Mouse (Mus musculus): Measurements from ENCODE around the gene Fbxw10.

The Fbxw10 gene

DNA sequence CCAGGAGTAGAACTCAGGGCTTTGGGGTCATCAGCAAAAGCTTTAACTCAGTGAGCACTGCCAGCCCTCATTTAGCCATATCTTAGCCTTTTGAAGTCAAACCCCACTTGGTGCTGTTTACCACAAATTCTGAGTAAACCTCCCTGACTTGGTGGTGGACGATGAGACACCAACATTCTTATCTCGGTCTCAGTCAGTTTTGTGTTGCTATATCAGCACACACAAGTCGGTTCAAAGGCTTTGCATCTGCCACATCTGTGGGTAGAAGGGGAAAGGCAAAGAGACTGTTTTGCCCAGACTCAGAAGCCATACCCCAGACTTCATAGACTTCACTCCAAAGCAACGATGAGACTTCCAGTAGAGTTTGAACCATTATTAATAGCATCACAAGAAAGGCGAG lies 2.3 kb upstream of the Fbxw10 start:
- no peak for DNase-seq (ENCODE audit: low read depth)

DNA sequence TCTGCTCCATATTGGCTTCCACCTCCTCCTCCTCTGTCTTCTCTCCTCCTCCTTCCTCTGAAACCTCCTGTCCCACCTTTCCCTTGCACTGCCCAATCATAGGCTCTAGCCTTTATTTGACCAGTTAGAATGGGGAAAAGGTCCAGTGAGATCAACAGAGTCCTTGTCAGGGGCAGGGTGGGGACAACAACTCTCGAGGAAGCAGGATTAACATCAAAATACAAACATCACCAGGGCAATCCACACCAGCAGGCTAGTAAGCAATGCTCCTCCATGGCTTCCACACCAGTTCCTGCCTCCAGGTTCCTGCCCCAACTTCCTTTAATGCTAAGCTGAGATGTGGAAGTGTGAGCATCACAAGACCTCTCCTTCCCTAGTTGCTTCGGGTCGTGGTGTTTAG lies 1.1 kb upstream of the Fbxw10 start:
- no peak for DNase-seq (ENCODE audit: low read depth)

DNA sequence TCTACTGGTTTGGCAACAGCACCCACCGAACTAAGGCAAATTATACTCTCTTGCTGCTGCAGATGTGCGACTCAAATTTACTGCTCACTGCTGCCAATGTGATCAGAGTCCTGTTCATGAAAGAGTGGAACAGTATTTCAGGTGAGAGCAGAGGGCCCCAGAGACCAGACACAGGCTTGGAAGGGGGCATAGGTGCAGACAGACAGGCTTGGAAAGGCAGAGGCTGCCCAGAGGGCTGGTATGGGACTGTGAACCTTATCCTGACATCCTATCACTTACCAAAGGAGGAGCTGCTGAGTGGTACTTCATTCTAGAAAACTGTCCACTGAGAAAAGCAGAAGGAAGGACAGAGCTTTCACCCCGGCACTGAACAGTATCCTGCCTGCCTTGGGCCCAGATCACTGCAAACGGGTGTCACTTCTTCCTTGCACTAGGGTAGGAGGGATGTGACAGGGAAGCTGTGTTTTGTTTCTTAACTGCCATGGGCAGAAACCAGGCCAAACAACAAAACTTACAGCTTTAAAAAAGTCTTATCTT lies 854 bp downstream of the Fbxw10 start:
- peak; percentile 10 for DNase-seq (ENCODE audit: low read depth)

DNA sequence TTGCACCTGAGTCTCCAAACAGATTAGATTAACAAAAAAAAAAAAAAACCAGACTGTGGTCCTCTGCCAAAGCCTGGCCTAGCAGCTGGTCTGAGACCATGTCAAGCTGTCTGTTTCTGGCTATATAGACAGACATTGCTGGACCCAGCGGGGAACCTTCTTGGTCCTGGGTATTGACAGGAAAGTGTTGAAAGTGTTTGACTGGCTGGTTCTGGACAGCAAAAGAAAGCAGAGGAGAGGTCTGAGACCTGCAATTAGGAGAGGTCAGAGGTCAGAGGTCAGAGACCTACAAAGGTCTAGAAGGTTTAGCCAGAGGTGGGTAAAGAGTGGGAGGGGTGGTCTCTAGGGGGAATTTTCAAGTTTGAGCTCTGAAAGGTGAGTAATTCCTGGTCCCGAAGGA lies 1.4 kb downstream of the Fbxw10 start:
- DNase-seq (ENCODE audit: low read depth): no peak

DNA sequence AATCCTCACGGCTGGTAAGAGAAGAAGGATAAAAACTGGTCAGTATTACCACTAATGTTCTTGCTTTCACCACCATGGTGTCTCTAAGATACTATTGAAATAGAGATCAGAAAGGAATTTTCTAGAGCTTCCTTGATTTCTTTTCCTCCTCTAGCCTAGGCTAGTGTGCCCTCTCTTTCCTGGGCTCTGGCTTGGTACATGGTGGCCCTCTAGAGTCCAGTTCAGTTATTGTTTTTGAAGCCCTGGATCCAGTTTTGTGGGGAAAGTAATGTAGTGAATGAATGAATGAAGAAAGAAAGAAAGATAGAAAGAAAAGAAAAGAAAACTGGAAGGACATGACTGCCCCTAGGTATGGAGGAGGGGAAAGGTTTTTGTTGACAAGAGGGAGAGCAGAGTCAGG lies 4.3 kb downstream of the Fbxw10 start:
- no peak for DNase-seq (ENCODE audit: low read depth)

DNA sequence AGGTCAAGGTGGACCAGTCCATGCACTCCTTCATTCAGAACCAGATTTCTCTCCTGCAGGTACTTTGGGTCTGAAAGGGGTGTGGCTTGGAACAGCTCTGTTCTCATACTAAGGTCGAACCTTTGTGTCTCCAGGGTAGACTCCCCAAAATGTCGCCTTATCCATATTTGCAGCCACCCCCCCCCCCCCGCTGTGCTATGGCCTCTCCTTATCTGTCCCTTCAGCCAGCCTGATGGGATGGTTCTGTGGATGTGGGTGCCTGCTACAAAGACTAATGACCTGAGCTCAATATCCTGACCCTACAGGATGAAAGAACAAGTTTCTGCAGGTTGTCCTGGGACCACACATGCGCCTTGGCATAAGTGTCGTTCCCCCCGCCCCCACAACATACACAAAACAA lies 6.5 kb downstream of the Fbxw10 start:
- DNase-seq (ENCODE audit: low read depth): no peak

DNA sequence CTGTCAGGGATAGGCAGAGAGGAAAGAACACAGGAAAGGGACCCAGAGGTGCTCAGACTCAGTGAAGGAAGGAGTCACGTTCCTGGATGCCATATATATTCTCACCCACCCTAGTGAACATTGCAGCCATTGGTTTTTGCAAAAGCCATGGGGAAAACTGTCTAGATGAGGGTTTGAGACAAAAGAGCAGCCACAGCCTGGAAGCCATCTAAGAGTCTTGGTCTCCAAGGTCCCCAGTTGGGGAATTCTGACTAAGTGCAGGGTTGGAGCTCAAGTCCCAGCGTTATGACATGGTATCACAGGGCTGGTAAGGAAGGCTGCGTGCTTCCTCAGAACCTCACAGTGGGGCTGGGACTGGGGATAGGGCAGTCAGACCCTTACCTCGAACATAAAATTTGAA lies 18.7 kb downstream of the Fbxw10 start:
- DNase-seq (ENCODE audit: low read depth): no peak

DNA sequence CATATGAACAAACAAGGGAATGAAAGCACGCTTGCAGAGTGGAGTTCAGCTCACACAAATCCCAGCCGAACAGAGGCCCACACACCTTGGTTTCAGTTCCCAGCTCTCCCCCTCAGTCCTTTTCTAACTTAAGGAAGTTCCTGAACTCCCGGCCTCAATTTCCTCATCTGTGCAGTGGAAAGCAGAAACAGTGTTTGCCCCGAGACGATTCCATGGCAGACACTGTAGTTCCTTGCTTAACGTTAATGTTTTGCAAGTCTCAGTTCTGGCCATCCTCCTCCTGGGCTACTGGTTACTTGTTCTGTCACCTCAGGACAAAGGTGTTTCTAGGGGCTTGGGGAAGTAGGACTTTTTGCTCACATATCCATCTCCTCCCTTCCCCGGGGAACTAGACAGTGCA lies 19.8 kb downstream of the Fbxw10 start:
- DNase-seq (ENCODE audit: low read depth): no peak

DNA sequence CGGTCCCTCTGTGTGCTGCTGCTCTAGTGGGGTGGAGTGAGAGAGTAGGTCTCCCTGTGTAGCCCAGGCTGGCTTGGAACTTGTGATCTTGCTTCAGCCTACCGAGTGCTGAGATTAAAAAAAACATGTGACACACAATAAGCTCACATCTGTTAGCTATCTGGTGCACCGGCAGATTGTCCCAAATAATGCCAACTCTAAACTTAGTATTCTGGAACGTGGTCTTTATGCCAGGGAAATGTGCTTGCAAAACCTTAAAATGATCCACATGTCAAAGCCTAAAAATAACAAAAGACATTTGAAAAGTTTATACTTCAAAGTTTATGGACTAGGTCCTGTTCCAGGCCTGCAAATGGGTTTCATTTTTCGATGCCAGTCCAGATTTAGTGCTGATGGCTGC lies 22.3 kb downstream of the Fbxw10 start:
- no peak for DNase-seq (ENCODE audit: low read depth)

DNA sequence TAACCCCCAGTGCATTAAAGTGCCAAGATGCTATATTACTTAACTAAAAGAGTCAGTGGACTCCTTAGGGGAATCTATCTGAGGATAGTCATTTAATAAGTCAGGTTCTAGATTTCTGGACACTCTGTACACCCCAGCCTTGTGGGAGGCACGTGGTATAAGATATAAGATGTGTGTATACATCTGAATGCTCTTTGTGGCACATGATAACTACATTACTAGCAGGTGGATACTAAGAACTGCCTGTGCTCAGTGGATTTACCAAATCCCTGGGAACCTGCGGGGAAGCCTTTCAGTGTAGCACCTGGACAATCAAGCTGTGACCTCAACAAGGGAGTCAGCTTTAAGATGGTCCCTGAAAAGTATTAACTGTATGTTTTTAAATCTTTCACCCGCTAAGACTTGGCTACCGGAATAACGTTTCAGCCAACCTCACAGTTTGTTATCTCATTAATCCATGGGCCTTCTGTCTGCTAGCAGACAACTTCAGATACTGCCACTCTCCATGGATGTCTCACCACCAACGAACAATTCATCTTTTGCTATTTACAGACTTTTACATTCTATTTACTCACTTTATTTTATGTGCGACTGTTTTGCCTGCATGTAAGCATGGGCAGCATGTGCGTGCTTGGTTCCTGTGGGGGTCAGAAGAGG lies 23.0 kb downstream of the Fbxw10 start:
- DNase-seq (ENCODE audit: low read depth): no peak

DNA sequence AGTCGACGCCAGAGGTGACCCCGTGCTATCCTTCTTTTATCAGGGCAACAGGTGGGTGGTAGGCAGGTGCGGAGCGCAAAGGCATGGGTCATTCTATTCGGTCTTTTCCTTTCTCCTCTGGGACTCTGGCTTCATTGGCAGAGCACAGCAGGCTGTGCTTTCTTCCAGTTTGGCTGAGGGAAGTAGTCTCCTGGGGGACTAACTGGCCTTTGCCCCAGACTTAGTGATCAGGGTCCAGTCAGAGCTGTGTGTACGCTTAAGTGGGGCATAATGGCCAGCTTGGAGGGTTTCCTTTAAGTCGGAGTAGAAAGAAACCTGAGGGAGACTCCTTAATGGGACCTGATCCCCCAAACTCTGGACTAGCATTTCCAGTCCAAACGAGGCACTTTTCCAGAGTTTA lies 26.6 kb downstream of the Fbxw10 start:
- DNase-seq (ENCODE audit: low read depth): no peak

DNA sequence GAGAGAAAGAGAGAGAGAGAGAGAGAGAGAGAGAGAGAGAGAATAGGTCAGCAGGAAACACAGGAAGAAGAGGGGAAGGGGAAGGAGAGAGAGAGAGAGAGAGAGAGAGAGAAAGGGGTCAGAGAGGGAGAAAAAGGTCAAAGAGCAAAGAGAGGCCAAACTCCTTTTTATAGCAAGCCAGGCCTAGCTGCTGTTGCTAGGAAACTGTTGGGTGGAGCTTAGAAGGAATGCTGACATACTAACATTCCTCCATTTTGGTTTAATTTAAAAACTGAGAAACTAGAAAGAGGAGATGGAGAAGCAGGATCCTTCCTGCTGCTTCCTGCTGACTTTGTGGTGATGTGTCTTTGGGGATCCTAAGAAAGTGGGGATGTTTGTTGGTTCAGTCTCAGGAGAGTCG lies 28.8 kb downstream of the Fbxw10 start:
- no peak for DNase-seq (ENCODE audit: low read depth)

DNA sequence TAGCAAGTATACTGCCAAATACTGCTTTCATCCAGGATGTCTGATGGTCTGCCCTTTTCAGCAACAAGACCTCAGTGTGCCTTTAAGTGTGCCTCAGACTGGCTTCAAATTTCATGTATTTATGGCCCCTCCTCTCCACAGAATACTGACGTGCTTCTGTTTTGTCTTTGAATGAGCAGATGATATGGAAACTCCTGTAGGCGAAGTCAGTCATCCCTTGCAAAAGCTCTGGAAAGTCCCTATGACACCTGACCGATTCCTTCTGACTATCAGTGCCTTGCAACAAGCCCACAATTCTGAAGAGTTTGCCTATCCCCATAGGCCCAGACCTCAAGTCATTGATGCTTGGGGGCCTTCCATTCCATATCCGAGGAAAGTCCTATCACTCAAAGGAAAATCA lies 29.6 kb downstream of the Fbxw10 start:
- peak; percentile 7 for DNase-seq (ENCODE audit: low read depth)

DNA sequence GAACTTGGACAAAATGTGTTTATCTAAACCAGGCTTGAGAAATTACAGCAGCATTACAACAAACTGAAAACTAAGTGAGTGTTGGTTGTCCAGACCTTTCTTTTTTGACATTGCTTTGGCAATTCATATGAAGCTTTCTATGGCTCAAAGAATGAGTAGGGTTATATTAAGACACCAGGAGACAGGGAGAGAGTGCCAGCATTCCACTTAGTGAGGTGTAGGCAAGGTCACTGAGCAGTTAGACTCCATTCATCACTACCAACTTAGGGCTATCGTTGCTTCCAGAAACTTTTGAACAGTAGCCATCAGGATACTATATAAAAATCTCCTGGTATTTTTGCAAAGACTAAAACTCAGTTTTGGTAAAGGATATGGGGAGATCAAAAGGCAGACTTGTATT lies 30.5 kb downstream of the Fbxw10 start:
- DNase-seq (ENCODE audit: low read depth): no peak

DNA sequence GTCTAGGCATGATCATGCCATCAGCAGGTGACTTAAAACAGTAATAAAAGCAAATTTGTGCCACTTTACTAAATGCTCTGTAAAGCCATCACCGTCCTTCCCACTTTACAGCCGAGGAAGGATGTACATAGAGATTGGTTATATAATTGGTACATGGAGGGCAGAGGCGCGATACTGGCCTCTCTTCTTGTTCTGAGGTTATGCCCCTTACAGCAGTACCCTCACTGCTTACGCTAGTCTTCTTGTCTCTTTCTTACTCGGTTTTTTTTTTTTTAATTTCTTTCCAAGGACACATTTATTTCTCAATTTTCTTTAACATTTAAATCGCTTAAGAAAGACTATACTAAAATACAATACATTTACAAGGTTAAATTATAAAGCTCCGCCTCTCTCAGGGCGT lies 31.9 kb downstream of the Fbxw10 start:
- no peak for DNase-seq (ENCODE audit: low read depth)

DNA sequence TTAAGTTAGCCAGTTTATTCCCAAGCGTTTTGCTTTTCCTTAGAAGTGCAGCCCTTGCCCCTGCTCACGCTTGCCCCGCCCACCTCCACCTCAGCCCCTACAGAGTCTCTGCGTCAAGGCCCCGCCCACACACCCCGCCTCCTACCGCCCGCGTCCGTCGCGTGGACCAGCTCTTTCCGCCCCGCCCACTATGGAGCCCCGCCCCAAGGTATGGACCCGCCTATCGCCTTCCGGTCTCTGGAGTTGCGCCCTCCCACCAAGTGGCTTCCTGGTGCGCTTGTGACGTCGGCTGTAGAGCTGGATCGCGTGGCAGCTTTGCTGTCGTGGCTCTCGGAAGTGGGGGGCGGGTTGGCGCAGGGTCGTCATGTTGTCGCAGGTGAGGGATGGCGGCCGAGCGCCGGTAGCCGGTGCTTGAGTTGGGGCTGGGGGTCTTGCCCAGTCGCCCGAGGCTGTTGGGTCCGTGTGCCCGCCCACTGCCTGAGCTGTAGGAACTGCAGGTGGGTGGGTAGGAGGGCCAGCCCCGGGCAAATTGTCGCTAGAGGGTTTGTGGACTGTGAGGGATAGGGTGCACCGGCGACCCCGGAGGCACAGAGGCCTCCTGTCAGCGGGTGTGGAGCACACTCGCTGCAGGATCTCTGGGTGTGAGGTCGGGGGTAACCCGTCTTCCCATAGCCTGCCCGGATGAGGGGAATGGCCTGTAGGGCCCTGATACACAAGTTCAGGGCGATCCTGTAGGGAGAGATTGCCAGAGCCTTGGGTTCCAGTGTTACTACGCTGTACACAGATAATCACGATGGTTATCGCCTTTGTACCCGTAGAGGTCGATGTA lies 32.6 kb downstream of the Fbxw10 start, which contains the start of gene Tvp23b:
TSS of gene Tvp23b (plus strand) at position 236 of the 829 bp plus-strand sequence.
- DNase-seq (ENCODE audit: low read depth): peak; percentile 99

DNA sequence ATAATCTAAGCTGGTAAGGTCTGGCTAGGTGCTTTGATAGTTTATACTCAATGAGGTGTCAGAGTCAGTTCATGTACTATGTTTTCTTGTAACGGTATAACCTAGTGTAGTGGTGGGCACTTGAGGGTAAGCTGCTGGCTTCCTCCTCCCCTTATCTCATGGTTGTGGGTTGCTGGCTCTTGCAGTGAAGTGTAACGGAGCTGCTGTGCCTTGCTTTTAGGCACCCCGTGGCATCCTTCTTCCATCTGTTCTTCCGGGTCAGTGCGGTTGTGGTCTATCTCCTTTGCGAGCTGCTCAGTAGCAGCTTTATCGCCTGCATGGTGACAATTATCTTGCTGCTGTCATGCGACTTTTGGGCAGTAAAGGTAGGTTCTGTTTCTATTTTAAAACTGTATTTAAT lies 36.5 kb downstream of the Fbxw10 start:
- no peak for DNase-seq (ENCODE audit: low read depth)

DNA sequence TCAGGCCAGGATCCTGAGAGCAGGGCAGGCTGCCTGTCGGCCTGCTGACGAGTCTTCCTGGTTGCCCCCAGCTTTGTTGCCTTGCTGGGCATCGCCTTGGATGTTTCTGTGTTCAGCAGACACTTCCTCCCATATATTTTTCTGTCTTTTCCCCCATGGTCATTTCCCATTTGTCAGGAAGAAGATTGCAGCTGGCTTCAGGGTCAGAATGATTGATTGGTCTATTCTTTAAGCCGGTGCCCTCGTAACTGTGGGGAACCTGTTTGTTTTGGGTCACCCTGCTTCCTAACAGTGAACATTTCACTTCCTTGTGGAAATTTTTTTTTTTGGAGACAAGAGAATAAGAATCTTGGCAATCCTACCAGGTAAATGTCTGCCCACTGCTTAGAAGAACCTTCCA lies 38.5 kb downstream of the Fbxw10 start:
- DNase-seq (ENCODE audit: low read depth): no peak

DNA sequence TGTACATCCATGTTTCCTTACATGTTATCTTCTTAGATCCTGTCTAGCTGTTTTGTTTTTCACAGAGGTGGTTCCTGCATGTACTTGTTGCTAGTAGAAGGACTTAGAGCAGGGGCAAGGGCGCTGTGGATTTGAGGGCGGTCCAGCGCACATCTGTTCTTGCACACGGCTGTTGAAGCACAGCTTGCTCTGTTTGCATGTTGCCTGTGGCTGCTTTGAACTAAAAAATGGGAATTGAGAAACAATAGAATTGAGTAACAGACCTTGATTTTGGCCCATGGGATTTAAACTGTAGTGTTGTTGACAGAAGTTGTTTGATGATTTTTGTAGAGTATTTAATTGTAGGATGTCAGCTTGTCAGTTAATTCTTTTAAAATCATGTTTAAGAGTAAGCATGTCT lies 43.9 kb downstream of the Fbxw10 start:
- DNase-seq (ENCODE audit: low read depth): no peak

DNA sequence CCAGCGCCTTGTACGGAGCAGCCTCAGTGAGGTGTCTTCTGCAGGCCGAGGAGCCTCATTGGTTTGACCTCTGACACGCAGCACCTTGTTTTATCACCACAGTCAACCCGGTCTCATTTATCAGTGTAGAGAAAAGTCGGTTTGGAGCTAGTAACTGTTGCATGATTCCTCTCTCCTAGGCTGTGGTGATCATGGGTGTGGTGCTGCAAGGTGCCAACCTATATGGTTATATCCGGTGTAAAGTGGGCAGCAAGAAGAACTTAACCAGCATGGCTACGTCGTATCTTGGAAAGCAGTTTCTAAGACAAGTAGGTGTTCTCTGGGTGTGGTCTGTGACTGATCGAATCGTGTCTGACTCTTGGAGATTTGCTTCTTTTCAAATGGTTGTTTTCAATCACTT lies 44.9 kb downstream of the Fbxw10 start:
- no peak for DNase-seq (ENCODE audit: low read depth)

DNA sequence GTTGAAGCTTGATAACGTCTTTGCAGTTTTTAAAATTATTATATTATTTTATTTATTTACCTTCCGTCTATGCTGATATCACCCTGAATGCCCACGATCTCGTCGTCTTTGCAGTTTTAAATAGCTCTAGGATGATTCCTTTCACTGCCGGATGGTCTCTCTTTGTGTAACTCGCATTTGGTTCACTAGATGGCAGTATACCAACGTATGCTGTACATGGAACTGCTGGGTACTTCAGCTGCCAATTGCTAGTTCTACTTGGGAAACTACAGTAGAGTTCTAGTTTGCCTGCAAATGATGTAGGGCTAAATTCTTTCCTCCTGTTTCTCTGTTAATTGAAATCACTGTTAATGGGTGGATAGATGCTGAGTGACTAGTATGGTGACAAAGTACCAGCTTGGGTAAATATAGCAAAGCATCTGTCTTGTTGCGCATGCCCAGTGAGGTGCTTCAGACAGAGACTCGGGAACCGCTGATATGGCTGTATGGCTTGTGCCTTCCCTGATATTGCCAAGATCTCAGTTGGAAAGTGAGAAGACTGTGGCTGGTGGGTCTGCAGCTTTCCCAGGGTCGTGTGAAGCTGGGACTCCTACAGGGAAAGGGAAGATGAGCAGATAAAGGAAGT lies 54.9 kb downstream of the Fbxw10 start:
- peak; percentile 73 for DNase-seq (ENCODE audit: low read depth)

DNA sequence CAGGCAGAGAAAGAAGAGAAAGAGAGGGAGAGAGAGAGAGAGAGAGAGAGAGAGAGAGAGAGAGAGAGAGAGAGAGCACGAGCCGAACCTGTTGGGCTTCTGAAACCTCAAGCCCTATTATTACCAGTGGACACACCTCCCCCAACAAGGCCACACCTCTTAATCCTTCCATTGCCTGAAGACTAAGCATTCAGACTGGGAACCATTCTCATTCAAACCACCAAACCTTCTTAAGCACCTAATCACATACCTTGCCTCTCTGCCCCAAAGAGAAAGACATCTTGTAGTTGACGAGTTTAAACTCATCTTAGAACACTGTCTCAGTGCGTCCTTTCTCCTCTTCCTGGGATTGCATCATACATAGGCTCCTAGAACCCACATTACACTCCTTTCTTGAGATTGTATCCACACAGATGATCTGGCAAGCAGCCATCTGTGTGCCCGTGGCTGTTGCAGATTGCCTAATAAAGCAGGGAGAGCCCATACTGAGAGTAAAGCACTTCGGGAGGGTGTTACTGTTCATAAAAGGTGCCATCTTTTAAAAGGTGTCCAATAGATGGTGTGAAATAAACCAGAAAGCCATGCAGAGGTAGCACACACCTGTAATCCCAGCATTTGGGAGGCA lies 57.1 kb downstream of the Fbxw10 start:
- no peak for DNase-seq (ENCODE audit: low read depth)
